Mouse (Mus musculus): ENCODE data around the gene Car7.

The Car7 gene

DNA sequence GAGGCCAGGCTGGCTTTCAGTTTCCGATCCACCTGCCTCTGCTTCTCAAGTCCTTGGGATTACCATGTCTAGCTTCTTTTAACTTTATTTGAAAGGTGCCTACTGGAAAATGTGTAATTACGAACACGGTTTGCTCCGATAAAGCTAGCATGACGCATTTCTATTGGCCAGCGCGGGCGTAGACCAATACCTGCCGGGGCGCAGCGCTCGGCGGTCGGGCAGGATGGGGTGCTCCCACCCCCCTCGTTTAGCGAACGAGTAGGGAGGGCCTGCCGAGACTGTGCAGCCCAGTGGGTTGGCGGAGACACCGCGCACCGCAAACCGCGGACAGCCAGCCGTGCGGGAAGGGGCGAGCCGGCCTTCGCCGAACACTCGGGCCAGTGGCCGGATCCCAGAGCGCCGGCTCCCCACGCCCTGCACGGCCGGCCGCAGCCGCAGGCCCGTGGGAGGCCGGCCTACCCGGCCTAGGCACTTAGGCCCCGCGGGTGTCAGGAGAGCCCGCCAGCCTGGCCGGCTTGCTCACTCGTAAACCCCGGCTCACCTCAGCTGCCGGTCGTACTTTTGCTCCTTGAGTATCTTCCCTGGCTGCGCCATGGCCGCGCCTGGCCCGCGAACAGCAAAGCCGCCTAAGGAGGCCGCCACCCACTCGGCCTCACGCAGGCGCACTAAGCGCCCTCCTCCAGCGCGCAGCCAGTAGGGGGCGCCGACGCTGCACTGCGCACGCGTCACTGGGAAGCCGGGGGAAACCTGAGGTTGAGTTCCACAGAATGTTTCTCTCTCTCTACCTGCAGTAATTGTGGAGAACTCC, at the start of gene Car7, which contains the start of gene Nae1:
Gene Car7 (plus strand): TSS at position 719 of the 808 bp plus-strand sequence.
Gene Nae1 (minus strand): TSS at position 667 of the 808 bp plus-strand sequence.
- DNase-seq (ENCODE audit: low read depth), result peak; percentile 89

- DNase-seq (ENCODE audit: low read depth), result no peak
Observed at GRCm38 (mm10) chr8:104509061-104510006, 25.2 kb upstream of the Car7 start, which contains the start of gene Terb1. Terb1 (minus strand) TSS chr8:104509910.

GRCm38 (mm10) chr8:104510134-104510533, 24.4 kb upstream of the Car7 start:
- DNase-seq (ENCODE audit: low read depth), result no peak

DNA sequence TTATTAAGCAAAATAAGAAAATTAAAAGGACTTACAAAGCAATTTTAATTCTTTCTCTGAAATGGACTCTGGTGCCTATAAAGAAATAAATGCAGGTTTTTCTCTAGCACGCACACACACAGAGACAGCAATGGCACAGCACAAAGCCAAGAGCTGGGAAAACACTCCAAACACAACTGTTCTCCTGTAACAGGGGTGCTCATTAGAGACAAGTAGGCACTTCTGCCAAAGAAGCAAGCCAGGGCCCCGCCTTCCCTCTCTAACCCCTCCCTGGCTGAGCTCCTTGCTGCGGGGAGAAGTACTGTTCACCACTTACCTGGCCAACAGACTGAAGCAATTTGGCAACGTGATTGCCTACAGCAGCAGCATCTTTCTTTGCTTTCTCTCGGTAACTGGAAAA, 16.6 kb upstream of the Car7 start:
- DNase-seq (ENCODE audit: low read depth), result no peak

GRCm38 (mm10) chr8:104529671-104530070, 4.8 kb upstream of the Car7 start:
- no peak for DNase-seq (ENCODE audit: low read depth)

DNA sequence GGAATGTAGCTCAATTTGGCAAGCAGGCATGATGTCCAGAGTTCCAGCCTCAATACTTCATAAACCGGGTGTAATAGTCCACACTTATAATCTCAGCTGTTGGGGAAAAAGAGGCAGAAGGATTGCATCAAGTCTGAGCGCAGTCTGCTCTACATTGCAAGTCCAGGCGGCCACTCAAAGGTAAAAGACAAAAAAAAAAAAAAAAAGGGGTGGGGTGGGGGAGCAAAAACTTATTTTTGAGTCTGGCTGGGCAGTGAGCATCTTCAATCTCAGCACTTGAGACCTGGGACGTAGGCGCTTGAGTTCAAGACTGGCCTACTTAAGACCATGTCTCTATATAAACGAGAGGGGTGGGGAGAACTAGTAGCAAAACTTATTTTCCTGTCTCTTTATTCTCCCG, 938 bp upstream of the Car7 start:
- no peak for DNase-seq (ENCODE audit: low read depth)

DNA sequence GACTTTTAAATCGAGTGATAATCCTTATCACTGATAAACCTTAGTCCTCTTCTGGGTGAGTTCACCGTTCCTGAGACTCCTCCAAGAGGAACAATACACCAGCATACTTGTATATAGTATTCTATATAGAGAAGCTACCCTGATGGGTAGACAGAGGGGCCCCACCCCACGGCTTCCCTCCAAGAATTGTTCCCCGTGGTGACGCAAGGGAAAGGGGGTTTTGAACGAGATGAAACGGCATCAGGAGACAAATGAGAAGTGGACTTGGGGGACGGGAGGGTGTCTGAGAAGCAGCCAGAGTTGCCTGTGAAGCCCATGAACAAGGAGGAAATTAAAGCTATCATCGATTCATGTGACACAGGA, 271 bp downstream of the Car7 start:
- DNase-seq (ENCODE audit: low read depth), result no peak

GRCm38 (mm10) chr8:104535378-104535777, 889 bp downstream of the Car7 start:
- peak; percentile 38 for DNase-seq (ENCODE audit: low read depth)

GRCm38 (mm10) chr8:104536028-104536427, 1.5 kb downstream of the Car7 start:
- DNase-seq (ENCODE audit: low read depth), result no peak

GRCm38 (mm10) chr8:104538896-104539295, 4.4 kb downstream of the Car7 start:
- DNase-seq (ENCODE audit: low read depth), result no peak

DNA sequence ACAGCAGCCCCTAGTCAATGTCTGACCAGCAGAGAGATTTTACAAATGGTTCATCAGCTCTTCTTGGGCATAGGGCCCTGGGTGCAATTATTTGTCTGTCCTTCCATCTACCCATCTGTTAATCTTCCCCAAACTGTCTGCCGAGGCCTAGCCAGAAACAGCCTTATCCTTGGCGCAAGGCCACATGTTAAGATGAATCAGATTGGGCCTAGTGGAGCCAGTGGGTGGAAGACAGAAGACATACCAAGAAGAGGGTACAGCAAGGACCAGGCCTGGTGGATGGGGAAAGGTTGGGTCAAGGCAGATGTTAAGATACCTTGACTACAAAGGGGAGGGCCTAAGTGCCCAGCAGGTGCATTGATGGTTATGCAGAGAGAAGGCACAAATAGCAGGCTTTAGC, 5.1 kb downstream of the Car7 start:
- no peak for DNase-seq (ENCODE audit: low read depth)

GRCm38 (mm10) chr8:104540238-104540637, 5.7 kb downstream of the Car7 start:
- DNase-seq (ENCODE audit: low read depth), result no peak

GRCm38 (mm10) chr8:104540710-104541514, 6.4 kb downstream of the Car7 start:
- no peak for DNase-seq (ENCODE audit: low read depth)

GRCm38 (mm10) chr8:104541515-104541880, 7.0 kb downstream of the Car7 start:
- DNase-seq (ENCODE audit: low read depth), result no peak

DNA sequence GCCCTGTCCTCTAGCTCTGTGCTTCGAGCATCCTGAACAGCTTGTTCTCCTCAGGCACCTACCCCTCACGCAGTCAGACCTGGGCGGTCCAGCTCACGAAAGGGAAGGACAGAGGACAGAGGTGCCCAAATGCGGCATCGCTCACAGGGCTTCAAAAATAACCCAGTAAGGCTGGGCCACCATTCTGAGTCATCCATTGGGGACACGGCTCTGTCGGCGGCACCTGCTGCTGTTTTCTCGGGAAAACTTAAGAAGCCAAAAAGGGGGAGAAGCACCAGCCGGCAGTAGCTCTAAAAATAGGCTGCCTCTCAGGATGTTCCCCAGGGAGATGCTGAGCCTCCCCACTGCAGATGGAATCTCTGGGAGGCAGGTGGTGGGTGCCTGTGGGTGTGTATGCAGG, 7.7 kb downstream of the Car7 start:
- DNase-seq (ENCODE audit: low read depth), result no peak

DNA sequence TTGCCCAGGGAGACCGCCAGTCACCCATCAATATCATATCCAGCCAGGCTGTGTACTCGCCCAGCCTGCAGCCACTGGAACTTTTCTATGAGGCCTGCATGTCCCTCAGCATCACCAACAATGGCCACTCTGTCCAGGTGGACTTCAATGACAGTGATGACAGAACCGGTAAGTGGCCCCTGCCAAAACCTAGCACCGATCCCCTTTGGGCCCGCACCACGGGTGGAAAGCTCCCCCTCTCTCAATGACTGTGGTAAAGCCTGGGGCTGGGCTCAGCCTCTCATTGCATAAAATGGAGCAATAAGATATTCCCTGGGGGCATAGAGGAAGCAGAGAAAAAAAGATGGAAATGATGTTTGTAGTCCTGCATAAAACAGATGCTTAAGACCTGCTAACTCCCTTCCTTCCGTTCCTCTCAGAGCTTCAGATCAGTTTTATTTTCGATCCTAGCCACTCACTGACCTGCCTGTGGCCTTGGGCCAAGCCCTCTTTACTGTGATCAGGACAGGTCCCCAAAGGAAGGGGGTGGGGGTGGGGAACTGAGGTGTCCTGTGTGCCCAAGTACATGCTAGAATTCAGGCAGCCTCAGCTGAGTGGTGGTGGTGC, 9.1 kb downstream of the Car7 start:
- DNase-seq (ENCODE audit: low read depth), result no peak

DNA sequence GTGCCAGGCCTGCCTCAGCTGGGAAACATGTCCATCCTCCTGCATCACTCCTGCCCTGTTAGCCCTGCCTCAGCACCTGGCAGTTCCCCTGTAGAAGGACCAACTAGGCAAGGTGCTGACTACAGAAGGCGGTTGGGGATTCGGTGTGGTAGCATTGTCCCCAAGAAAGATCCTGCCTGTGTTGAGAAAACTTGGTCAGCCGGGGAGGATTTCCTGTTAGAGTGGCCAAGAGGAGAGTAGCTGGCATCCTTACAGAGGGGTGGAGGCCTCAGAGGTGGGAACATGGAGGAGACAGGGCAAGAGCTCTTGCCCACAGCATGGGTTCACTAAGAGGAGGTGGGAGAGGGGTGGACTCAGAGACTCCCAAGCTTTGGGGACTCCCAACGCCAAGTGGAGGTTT, 20.7 kb downstream of the Car7 start:
- no peak for DNase-seq (ENCODE audit: low read depth)

GRCm38 (mm10) chr8:104557226-104557625, 22.7 kb downstream of the Car7 start:
- DNase-seq (ENCODE audit: low read depth), result no peak

DNA sequence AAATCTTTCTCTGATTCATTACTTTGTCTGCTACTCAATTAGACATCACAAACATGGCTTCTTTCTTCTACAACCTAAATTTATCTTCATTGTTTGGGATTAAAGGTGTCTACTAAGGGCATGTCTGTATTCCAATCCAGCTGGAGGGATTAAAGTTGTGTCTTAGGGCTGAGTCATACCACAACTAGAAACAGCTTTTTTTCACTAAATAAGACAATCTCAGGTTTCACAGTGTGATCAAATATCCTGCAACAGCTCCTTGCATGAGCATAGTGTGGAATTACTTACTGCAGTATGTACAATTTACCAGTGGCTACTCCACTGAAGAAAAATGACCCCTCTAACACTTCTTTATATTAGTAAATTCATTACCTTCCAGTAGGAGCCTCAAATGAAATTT, 26.2 kb downstream of the Car7 start:
- peak; percentile 23 for DNase-seq (ENCODE audit: low read depth)

DNA sequence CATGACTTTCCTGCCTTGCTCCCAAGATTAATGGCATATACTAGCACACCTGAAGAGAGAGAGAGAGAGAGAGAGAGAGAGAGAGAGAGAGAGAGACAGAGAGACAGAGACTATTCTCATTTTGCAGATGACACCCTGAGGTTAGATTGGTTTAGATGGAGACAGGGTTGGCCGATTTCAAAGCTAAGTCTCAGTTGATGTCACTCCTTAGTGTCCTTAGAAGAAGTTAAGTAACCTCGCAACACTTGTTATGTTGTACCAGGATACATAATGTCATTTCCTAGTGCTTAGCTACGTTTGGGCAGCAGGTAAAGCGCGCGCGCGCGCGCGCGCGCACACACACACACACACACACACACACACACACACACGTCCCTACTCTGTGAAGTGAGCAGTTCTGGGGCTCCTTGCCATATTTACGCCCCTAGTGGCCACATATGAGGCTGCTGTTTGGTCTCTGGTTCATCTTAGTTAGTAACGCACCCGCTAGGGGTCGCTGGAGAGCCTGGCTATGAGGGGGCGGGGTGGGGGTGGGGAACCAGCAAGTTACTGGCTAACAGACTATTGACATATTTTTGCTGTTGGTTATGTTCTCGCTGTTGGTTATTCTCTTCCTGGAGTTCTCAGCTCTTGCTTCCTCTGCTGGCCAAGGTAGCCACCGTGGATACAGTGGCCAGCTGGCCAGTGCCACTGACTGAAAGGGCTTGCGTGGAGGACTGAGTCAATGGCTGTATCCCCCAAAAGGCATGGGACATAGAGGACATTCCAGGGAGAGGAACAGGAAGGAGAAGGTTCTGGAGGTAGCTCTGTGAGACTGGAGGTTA, 30.4 kb downstream of the Car7 start:
- peak; percentile 93 for DNase-seq (ENCODE audit: low read depth)

- no peak for DNase-seq (ENCODE audit: low read depth)
Observed at GRCm38 (mm10) chr8:104565457-104565798, 30.9 kb downstream of the Car7 start.

Data from 416B (cell line).